Mouse (Mus musculus) heart, embryonic 12.5 days (tissue): Measurements from ENCODE around the gene Kcnj1. TPM values are rescaled to one million over a fixed set of nuclear protein-coding genes. Genes with fewer than 3 reads are reported as not detected.

Source experiments
- ATAC-seq: fragments of 200-750 bp; cut with Nextera tagmentation; 2 replicates; pipeline ENCODE4 v1.8.0; 2017; ENCODE audit warnings: moderate TSS enrichment, moderate library complexity; ENCODE audit not compliant: insufficient number of reproducible peaks, low FRiP score
- H3K27ac ChIP-seq: fragments of 300-500 bp; sonication (generic); 2 replicates; pipeline ENCODE4 v1.5.1; 2016; ENCODE audit warnings: mild to moderate bottlenecking, moderate library complexity; ENCODE audit not compliant: poor library complexity, severe bottlenecking
- H3K27me3 ChIP-seq: fragments of 300-500 bp; sonication (generic); replicated peaks from 2 replicates; pipeline ENCODE4 v1.6.1; 2016; ENCODE audit warnings: mild to moderate bottlenecking, moderate library complexity
- H3K36me3 ChIP-seq: fragments of 300-500 bp; sonication (generic); 2 replicates; pipeline ENCODE4 v1.6.1; 2016; ENCODE audit warnings: mild to moderate bottlenecking, moderate library complexity
- H3K4me1 ChIP-seq: fragments of 300-500 bp; sonication (generic); replicated peaks from 2 replicates; pipeline ENCODE4 v1.6.1; 2016; ENCODE audit warnings: mild to moderate bottlenecking
- H3K4me2 ChIP-seq: fragments of 300-500 bp; sonication (generic); 2 replicates; pipeline ENCODE4 v1.6.1; 2016; ENCODE audit warnings: mild to moderate bottlenecking, moderate library complexity
- H3K4me3 ChIP-seq: fragments of 300-500 bp; sonication (generic); 2 replicates; pipeline ENCODE4 v1.5.1; 2016; ENCODE audit warnings: mild to moderate bottlenecking
- H3K9ac ChIP-seq: fragments of 300-500 bp; sonication (generic); 2 replicates; pipeline ENCODE4 v1.6.1; 2016; ENCODE audit warnings: mild to moderate bottlenecking, moderate library complexity
- H3K9me3 ChIP-seq: fragments of 300-500 bp; sonication (generic); replicated peaks from 2 replicates; pipeline ENCODE4 v1.6.1; 2016; ENCODE audit warnings: mild to moderate bottlenecking, moderate library complexity
- WGBS: fragments of 180-500 bp; shearing (Covaris S2); methylation state at CpG from one replicate; pipeline ENCODE4 v1.1.7; 2016; 5-methylcytosine and 5-hydroxymethylcytosine counted together
- polyA plus RNA-seq: library from polyadenylated mRNA; unstranded; fragments of >200 nt; fragmentation: Nextera tagmentation; extraction: Ambion mirVana; gene quantifications from 2 replicates; pipeline ENCODE4 v1.2.1, GENCODE M21; 2016

Gene Kcnj1
- polyA plus RNA-seq, 1 experiment from 2014 or later, result not detected

DNA sequence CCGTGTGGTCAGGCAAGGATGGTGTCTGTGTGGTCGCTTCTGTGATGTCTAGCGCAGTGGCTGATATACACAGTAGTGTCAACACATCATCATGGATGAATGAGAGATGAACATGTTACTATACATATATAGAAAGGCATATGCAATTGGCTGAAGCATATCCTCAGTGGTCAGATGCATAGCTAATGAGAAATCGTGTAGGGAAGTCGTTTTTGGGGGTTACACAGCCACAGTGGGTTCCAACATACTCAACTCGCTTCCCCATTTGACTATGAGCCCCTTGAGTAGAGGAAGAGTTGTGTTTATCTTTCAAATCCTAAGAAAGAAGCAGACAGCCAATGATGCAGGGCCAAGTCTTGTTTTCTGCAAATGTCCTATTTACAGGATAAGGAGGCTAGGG lies 20.4 kb downstream of the Kcnj1 start:
- WGBS, result 74% methylated on average over 6 of the region's 6 CpGs
- Histone ChIP-seq H3K4me2 (no peak overlapping the region), H3K36me3 (no peaks in the 10 kb centered on the region), H3K9me3 (no peaks in the 10 kb centered on the region), H3K4me1 (peaks cover 9% of the 10 kb centered on the region), H3K4me3 (no peak overlapping the region), H3K27ac (no peak overlapping the region), H3K27me3 (no peaks in the 10 kb centered on the region), H3K9ac (no peak overlapping the region)
- ATAC-seq, result no peak

DNA sequence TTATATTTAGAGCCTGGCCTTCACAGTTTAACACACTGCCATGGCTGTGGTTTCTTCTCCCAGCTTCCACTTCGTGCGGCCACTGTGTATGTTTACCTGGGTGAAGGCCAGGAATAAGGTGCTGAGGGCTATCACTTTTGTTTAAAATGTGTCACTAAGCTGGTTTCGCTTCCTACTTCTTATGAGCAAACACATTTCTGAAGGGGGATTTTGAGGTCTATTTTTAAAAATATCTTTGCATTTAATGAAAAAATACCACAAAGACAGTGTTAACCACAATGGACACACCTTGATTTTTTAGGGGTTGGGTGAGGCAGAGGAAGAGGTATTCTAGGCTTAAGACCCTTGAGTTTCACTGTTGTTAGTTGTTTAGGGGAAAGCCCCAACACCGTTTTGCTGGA lies 22.5 kb downstream of the Kcnj1 start:
- 83% methylated on average over 4 of the region's 4 CpGs for WGBS
- Histone ChIP-seq H3K9ac (no peak overlapping the region), H3K4me1 (peaks cover under 1% of the 10 kb centered on the region), H3K4me3 (no peak overlapping the region), H3K36me3 (no peaks in the 10 kb centered on the region), H3K9me3 (no peaks in the 10 kb centered on the region), H3K27me3 (no peaks in the 10 kb centered on the region), H3K27ac (no peak overlapping the region), H3K4me2 (no peak overlapping the region)
- no peak for ATAC-seq

GRCm38 (mm10) chr9:32400212-32400611 lies 27.9 kb downstream of the Kcnj1 start:
- H3K36me3 ChIP-seq, result no peaks in the 10 kb centered on the region
- H3K4me2 ChIP-seq, result no peak overlapping the region
- no peak overlapping the region for H3K9ac ChIP-seq
- no peaks in the 10 kb centered on the region for H3K27me3 ChIP-seq
- H3K4me1 ChIP-seq, result peaks cover 17% of the 10 kb centered on the region
- H3K9me3 ChIP-seq, result no peaks in the 10 kb centered on the region
- no peak for ATAC-seq
- peak overlapping the region; percentile 37; the same call in 1 of the 2 replicates for H3K27ac ChIP-seq
- WGBS, result 33% methylated on average over 2 of the region's 2 CpGs
- H3K4me3 ChIP-seq, result no peak overlapping the region

GRCm38 (mm10) chr9:32400662-32401161 lies 28.4 kb downstream of the Kcnj1 start:
- peak; percentile 86 for ATAC-seq
- H3K27ac ChIP-seq, result peak overlapping the region; percentile 37

GRCm38 (mm10) chr9:32405191-32405925 lies 33.1 kb downstream of the Kcnj1 start:
- H3K27me3 ChIP-seq, result peaks cover 8% of the 10 kb centered on the region; the same call in 1 of the 2 replicates
- H3K4me3 ChIP-seq, result no peak overlapping the region
- no peaks in the 10 kb centered on the region for H3K36me3 ChIP-seq
- 41% methylated on average over 11 of the region's 11 CpGs for WGBS
- peaks cover 17% of the 10 kb centered on the region for H3K4me1 ChIP-seq
- H3K4me2 ChIP-seq, result no peak overlapping the region
- H3K9ac ChIP-seq, result no peak overlapping the region
- ATAC-seq, result no peak
- H3K27ac ChIP-seq, result no peak overlapping the region
- no peaks in the 10 kb centered on the region for H3K9me3 ChIP-seq

More at GRCm38 (mm10) chr9:32400662-32401161, 28.4 kb downstream of the Kcnj1 start:
- Histone ChIP-seq H3K36me3 (no peaks in the 10 kb centered on the region), H3K4me3 (no peak overlapping the region), H3K4me1 (peaks cover 17% of the 10 kb centered on the region), H3K9me3 (no peaks in the 10 kb centered on the region), H3K9ac (no peak overlapping the region), H3K4me2 (no peak overlapping the region), H3K27me3 (no peaks in the 10 kb centered on the region)
- 22% methylated on average over 5 of the region's 5 CpGs for WGBS

DNA sequence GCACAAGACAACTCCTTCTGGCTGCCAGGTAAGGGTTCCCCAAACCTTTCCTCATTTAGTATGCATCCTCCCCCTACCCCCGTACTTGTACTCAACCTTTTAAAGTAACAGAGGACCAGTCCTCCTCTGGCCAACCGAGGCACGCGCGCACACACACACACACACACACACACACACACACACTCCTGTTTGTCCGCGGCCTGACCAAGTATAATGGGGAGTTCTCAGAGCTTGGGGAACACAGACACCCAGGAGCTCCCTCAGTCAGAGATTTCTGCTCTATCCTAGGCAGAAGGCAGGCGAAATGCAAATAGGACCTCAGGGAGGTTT lies 36.4 kb downstream of the Kcnj1 start:
- Histone ChIP-seq H3K9me3 (no peaks in the 10 kb centered on the region), H3K4me3 (peak overlapping the region; percentile 62), H3K27me3 (peaks cover 11% of the 10 kb centered on the region; the same call in 1 of the 2 replicates), H3K9ac (peak overlapping the region; percentile 83), H3K4me1 (peaks cover 18% of the 10 kb centered on the region; the same call in 1 of the 2 replicates), H3K27ac (no peak overlapping the region), H3K36me3 (no peaks in the 10 kb centered on the region), H3K4me2 (peak overlapping the region; percentile 98)
- 11% methylated on average over 8 of the region's 8 CpGs for WGBS
- no peak for ATAC-seq

DNA sequence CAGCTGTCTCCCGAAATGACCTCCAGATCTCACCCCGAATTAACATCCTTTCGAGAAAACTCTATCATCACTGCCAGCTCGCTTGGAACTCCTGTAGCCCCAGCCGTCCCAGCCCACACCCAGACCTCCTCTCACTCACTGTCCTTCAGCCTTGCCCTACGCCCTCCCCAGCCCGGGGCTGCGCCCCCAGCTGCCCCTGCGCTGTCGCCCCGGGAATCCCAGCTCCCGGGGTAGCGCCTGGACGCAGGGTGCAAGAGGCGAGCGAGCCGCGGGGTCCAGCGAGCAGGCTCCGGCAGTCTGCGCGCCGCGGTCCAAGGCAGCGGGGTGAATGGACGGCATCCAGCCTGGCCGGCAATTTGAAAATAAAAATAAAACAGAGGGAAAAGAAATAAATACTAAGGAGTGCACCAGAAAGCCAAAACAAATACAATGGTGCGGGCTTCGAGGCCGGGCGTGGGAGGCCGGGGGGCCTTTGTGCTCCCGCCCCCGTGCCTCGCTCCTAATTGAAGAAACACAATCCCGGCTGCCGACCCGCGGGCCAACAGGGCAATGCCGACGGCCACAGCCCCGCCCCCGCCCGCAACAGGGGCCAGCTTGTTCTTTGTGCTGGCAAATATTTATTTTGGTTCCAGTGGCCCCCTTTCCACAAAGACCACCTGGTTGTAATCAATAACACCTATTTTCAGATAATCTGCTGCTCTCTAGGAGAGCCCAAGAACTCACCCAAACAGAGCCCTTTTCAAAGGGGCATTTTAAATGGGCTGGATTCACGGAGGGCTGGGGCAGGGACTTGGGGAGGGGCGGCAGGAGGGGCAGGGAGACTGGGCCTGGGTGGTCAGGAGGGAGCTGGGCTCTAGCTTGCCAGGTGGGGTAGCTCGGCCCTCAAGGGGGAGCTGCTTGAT lies 37.0 kb downstream of the Kcnj1 start:
- no peaks in the 10 kb centered on the region for H3K36me3 ChIP-seq
- 3% methylated on average over 47 of the region's 47 CpGs for WGBS
- H3K4me2 ChIP-seq, result peak overlapping the region; percentile 98
- peak; percentile 46; the same call in 1 of the 2 replicates for ATAC-seq
- H3K9ac ChIP-seq, result peak overlapping the region; percentile 83
- no peaks in the 10 kb centered on the region for H3K9me3 ChIP-seq
- no peak overlapping the region for H3K27ac ChIP-seq
- H3K4me1 ChIP-seq, result peaks cover 20% of the 10 kb centered on the region; the same call in 1 of the 2 replicates
- peaks cover 11% of the 10 kb centered on the region; the same call in 1 of the 2 replicates for H3K27me3 ChIP-seq
- peak overlapping the region; percentile 62 for H3K4me3 ChIP-seq

GRCm38 (mm10) chr9:32410671-32411070 lies 38.4 kb downstream of the Kcnj1 start:
- no peak overlapping the region for H3K4me3 ChIP-seq
- 85% methylated on average over 5 of the region's 5 CpGs for WGBS
- no peaks in the 10 kb centered on the region for H3K36me3 ChIP-seq
- peaks cover 11% of the 10 kb centered on the region; the same call in 1 of the 2 replicates for H3K27me3 ChIP-seq
- no peak overlapping the region for H3K9ac ChIP-seq
- no peak for ATAC-seq
- no peak overlapping the region for H3K4me2 ChIP-seq
- no peak overlapping the region for H3K27ac ChIP-seq
- H3K4me1 ChIP-seq, result peaks cover 20% of the 10 kb centered on the region; the same call in 1 of the 2 replicates
- H3K9me3 ChIP-seq, result no peaks in the 10 kb centered on the region

GRCm38 (mm10) chr9:32411507-32411906 lies 39.2 kb downstream of the Kcnj1 start:
- no peak overlapping the region for H3K4me2 ChIP-seq
- H3K4me3 ChIP-seq, result no peak overlapping the region
- ATAC-seq, result no peak
- WGBS, result 83% methylated on average over 5 of the region's 5 CpGs
- peaks cover 11% of the 10 kb centered on the region; the same call in 1 of the 2 replicates for H3K27me3 ChIP-seq
- H3K36me3 ChIP-seq, result no peaks in the 10 kb centered on the region
- H3K27ac ChIP-seq, result no peak overlapping the region
- H3K9me3 ChIP-seq, result no peaks in the 10 kb centered on the region
- H3K4me1 ChIP-seq, result peaks cover 20% of the 10 kb centered on the region; the same call in 1 of the 2 replicates
- no peak overlapping the region for H3K9ac ChIP-seq

DNA sequence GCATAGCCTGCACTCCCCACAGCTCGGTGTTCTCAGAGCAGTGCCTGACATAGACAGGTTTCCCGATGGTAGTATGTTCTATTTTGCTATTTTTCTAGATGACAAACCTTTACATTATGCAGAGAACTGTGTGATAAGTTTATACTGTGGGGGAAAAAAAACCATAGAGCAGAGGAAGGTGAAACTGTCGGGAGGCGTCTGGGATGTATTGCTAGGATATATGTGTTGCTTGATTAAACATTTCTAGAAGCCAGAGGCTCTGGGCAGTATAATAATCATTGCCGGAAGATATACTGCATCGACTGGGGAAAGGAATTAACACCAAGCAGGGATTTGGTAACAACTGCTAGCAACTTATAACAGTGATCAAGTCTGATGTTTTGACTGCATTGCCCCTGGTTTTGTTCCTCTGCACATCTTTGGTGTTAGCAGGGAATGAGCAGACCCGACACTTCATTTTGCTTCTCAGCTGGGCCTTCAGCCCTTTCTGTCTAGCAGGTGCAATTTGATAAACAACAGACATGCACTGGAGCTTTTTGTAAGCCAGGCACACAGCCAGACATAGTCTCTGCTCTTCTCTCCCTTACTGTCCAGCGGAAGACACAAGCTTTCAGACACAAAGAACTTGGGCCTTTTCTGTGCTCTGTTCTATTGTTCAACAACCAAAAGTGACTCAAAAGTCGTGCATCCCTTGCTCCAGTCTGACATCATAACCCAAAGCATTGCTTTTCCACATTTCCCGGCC lies 40.7 kb downstream of the Kcnj1 start:
- no peaks in the 10 kb centered on the region for H3K9me3 ChIP-seq
- H3K4me3 ChIP-seq, result no peak overlapping the region
- no peaks in the 10 kb centered on the region for H3K36me3 ChIP-seq
- H3K9ac ChIP-seq, result no peak overlapping the region
- 54% methylated on average over 10 of the region's 10 CpGs for WGBS
- H3K4me2 ChIP-seq, result no peak overlapping the region
- H3K4me1 ChIP-seq, result peaks cover 27% of the 10 kb centered on the region; the same call in 1 of the 2 replicates
- H3K27ac ChIP-seq, result peak overlapping the region; percentile 31
- ATAC-seq, result no peak
- peaks cover 9% of the 10 kb centered on the region; the same call in 1 of the 2 replicates for H3K27me3 ChIP-seq
